Mouse (Mus musculus): Measurements from ENCODE around the gene Psap.

Gene Psap

DNA sequence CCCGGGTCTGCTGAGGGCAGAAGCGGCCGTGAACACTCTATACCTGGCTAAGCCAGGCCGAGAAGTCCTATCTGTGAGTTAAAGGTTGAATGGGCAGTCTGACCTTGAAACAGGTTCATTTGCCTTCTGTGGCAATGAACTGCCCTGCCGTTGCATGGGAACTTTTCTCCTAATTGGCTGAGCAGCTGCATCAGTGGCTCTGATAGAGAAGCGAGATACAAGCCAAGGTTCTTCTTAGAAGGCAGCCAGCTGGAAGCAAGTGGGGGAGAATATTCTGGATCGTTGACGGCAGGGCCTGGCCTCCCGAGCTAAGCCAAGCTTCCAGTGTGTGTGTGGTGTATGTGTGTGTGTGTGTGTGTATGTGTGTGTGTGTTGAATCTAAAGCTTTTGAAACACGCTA, 12.2 kb upstream of the Psap start:
- no peak for DNase-seq (ENCODE audit: low read depth)

DNA sequence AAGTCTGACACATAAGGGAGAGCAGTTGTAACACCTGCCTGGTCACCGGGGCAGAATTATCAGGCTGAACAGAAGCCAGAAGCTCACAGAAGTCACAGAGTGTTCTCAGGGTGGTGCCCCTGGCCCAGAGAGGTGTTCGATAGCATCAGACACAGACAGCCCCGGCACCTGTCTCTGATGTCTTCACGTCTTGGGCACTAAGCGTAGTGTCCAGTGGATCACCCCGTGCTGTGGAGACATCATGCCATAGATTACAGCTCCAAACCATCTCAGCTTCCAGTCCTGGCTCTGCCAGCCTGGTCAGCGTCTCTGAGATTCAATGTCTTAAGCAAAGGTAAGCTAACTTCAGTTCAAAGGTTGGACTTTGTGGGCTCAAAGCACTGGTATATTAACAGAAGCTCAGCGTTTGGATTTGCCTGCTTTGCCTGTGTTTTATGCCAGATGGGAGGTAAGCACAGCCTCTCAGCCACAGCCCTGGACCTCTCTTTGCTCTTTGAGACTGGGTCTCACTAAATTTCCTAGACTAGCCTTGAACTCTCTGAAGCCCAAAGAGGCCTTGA, 10.5 kb upstream of the Psap start:
- no peak for DNase-seq (ENCODE audit: low read depth)

DNA sequence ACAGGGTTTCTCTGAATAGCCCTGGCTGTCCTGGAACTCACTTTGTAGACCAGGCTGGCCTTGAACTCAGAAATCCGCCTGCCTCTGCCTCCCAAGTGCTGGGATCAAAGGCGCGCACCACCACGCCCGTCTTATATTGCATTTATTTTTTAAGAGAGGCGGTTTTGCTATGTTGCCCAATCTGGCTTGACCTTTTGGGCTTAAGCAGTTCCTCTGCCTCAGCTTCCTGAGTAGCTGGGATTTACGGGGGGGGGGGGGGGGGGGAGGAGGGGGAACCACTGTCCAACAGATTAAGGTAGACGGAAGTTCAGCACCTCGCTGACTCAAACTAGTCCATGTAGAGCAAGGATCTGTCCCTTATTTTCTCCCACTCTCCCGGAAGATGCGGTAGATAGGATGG, 8.7 kb upstream of the Psap start:
- peak; percentile 69 for DNase-seq (ENCODE audit: low read depth)

DNA sequence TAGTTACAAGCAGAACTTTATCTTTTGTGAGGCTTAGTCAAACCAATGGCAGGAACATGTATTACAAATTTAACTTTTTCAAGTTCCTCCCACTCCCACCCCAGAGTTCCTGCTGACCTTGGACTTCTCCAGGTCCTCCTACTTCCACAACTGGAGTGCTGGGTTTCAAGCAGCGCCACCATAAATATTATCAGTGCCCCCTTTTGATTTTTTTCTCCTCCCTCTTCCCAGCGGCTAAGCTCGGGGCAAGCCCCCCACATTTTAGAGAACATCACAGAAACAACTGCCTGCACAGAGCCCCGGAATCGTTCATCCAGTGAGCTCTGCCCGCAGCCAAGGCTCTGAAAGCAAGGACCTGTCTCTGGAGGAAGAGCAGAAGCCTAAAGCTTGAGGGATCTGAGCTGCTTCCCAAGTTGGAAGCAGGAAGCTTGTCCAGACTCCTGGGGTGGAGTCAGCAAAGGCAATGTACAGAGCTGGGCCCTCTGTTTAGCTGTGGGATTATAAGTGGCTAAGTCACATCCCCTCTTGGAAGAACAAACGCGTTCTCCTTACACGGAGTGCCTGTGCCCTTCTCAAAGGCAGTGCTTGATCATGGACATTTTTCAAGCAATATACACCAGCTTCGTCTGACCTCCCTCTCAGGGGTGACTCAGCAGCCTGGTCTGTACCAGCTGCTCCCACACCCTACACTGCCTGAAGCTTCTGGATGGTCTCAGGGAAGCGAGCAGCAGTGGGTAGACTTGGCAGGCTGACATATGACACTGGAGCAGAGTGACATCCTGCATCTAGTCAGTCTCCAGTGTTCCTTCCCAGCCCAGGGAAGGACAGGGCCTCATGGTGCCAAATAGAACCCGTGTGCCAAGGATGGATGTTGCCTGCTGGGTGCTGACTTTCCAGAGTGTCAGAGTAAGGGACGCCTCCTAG, 8.0 kb upstream of the Psap start:
- peak; percentile 52 for DNase-seq (ENCODE audit: low read depth)

DNA sequence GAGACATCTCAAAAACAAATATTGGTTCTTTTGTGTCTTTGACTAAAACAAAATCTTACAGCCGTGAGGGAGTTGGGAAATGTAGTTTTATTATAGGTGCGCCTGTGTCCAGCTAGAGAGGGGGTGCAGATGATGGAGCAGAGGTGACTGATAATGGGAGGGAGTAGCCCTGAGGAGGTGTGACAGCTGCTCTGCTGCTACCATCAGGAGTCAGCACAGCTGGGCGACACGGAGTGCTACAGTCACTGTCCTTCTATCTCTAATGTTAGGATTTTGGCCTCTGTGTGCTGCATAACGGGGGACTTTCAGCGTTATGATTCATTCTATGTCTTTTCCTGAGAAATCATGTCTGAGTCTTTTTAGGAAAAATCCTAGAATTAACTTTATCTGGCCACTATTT, 6.4 kb upstream of the Psap start:
- DNase-seq (ENCODE audit: low read depth): no peak

DNA sequence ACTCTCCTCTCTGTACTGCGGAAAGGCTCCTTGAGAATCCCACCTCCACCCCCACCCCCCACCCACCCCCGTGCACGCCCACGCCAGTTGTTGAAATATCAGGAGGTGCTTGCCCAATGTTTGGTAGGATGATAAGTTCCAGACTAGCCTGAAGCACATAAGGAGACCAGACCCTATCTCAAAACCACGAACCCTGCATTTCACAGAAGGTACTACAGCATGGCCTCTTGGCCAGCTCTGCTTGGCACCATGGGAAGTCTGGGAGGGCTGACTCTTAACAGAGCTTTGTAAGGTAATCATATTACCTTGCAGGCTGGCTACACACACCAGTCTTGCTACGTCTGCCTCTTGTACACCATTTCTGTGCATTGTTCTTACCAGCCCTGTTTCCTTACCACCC, 5.2 kb upstream of the Psap start:
- no peak for DNase-seq (ENCODE audit: low read depth)

DNA sequence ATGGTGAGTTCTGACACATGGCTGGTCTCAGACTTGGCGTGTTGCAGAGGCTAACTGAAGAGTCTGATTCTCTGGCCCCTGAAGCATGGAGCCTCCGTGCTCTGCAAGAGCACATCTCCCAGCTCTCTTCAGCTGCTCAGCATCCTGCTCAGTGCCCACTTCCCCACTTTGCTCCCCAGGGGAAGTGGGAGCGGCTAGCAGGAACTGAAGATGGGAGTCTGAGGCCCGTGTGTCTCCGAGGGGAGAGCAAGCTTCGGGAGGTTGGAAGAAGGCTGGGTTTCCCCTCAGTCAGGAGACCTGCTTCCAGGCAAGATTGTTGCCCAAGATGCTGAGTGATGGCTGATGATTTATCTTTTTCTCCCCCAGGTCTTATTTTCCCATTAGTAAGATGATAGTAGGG, 4.0 kb upstream of the Psap start:
- DNase-seq (ENCODE audit: low read depth): no peak

DNA sequence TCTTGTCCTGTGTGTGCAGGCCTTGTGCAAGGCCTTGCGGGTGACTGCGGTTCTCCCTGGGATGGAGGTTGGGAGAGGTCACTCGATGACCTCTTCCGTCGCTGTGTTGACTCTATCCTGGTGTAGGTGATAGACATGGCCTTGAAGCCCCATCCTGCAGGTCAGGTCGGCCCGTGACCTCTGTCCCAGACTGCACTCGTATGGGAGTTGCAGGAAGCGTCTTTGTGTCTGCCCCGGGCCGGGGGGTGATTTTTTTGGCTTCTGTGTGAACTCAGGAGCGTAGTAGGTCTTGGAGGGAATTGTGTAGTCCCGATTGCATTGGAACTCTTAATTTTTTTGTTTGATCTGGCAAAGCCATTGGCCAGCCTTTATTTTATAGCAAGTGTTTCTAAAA, 576 bp downstream of the Psap start:
- DNase-seq (ENCODE audit: low read depth): no peak

DNA sequence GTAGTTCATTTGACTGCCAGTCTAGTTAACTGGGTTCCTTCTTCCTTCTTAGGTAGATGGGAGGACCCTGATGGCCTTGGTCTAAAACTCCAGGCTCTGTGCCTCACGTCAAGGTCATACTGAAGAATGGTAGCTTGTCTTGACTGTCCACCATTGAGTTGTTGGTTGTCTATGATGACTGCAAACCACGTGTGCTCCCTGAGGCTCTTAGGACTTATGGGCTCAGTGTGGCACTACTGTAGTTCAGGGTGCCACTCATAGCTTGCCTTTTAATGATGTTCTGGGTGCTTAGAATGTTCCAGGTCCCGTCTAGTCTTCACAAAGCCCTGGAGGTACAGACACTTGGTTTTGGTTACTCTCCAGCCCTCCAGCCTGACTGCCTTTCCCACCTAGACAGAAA, 1.4 kb downstream of the Psap start:
- no peak for DNase-seq (ENCODE audit: low read depth)

DNA sequence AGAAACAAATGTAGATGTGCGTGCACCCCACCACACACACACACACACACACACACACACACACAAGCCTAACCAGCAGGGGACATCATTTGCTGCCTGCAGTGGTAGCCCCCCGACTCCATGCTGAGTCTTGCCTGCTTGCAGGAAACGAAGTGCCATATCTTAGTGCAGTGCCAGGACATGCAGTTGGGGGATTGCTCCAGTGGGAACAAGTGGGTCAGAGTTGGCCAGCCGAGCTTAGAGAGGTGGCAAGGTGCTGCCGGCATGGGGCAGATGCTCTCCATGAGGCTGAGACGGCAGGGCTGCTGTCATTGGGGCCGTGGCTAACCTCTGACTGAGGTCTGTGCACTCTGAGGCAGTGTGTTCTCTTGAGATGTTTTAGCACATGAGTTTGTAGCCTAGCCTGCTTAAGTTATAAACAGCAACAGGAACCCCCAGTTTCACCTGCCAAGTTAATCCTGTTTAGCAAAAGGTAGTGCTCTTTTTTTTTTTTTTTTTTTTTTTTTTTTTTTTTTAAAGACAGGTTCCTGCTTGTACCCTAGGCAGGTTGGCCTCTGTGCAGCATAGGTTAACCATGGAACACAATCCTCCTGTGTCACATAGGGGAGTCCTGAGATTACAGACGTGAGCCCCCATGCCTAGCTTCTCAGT, 2.0 kb downstream of the Psap start:
- DNase-seq (ENCODE audit: low read depth): no peak

DNA sequence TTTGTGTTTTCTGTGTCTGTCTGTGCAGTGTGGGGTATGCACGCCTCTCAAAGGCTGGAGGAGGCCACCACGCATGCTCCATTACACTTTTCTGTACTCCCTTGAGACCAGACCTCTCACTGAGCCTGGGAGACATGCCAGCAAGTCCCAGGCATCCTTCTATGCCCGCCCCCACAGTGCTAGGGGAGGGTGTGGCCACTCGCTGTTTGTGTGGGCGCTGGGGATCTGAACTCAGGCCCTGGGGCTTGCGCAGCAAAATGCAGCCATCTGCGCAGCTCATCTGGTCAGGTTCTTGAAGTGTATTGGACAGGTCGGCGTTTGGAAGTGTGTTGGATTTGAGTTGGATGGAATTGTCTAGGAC, 2.5 kb downstream of the Psap start:
- DNase-seq (ENCODE audit: low read depth): no peak

DNA sequence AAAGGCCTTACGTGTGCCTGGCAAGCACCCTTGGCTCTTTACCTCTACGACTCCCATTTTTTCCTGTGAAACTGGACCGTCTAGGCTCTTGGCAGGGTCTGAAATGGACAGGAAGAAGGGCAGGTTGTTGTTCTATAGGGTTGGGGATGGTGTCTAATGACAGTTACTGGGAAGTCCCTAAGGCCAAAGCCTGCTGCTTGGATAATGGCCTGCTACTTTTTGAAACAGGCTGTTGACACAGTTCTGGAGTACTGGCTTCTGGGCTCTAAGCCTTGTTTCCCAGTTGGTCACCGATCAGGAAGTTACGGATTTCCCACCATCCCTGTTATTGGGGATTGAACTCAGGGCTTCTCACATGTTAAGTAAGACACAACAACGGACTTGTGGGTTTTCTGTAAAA, 2.9 kb downstream of the Psap start:
- DNase-seq (ENCODE audit: low read depth): no peak

DNA sequence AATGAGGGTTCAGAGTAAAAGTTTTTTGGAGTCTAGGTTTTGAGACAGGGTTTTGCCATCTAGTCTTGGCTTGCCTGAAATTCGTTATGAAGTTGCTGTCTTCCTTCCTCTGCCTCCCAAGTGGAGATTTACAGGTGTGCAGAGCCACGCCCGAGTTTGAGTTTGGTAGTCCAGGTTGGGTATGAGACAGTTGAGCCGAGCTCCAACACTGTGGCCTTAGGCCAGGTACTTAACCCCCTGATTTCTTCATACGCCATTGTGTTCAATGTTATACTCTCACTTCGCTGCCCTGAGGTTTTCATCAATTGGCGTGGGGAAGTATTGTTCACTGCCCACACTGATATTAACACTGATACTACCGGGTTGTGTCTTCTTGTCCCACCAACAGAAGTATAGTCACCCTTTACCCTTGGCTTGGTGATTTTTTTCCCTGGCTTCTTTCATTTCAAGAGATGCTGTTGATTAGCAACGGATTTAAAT, 4.2 kb downstream of the Psap start:
- no peak for DNase-seq (ENCODE audit: low read depth)

DNA sequence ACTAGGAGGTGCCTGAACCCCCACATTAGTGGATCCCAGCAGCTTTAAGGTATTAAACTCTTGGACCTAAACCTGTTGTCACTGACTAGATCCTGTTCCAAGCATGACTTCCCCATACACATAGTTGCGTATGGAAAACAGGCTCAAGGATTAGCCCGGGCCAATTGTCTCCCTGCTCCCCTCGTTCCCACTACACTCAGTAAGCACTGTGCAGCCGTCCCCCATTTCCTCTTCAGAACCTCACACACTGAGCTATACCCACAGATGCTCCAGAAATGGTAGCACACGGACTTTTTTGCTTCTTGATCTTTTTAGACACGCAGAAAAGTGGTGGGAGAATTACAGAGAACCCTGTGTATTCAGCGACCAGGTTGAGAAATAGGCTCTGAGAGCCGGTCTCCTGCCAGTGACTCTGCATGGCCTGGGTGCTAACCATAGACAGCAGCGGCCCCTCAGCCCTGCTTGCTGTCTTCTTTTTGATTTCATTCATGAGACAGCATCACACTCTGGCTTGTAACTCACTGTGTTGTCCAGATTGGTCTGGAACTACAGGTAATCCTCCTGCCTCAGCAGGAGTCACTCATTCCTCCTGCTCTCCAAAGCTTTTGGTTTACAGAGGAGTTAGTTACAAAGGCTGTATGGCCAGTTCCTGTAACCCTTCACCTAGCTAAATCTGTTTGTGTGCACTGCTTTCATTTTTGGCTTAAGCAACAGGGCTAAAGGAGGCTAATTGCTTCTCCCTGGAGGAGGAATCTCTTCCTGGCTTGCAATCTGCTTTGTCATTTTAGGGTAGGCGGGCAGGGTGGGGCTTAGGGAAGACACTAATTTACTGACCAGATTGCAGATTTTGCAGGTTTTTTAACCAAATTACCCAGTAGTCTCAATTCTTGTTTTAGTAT, 4.9 kb downstream of the Psap start:
- no peak for DNase-seq (ENCODE audit: low read depth)

DNA sequence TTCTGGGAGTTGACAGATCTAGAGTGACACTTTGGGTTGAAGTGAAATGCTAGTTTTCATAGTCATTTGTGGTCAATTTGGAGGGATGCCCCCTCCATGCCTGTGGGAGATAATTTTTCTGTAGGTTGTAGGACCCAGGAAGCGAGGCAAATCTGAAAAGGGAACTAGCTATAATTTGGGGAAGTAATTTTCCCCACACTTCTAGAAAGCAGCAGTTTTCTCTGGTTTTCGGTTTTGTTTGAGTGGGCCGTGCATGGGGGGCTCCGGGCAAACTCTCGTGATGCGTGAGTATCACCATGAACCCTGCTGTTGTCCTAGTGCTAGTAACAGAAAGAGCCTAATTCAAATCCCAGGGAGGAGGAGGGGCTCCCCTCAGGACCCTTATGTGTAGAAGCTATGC, 6.8 kb downstream of the Psap start:
- DNase-seq (ENCODE audit: low read depth): no peak

DNA sequence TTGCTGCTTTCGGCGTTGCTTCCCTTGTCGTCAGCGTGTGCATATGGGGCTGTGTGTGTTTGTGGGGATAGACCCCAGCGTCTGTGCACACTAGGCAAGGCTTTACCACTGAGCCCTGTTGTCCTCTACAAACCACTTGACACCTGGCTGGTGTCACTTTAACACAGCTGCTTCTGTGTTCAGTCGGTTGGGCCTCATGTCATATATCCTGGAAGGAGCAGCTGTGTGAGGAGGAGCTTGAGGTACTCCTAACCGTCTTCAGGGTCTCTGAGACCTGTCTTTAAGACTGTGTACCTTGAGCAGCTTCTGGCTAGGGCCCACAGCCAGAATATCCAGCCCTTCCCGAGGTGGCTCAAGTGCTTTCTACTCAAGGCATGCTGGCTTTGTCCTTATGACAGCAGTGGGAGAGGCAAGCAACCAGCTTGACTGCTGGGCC, 7.3 kb downstream of the Psap start:
- DNase-seq (ENCODE audit: low read depth): no peak

DNA sequence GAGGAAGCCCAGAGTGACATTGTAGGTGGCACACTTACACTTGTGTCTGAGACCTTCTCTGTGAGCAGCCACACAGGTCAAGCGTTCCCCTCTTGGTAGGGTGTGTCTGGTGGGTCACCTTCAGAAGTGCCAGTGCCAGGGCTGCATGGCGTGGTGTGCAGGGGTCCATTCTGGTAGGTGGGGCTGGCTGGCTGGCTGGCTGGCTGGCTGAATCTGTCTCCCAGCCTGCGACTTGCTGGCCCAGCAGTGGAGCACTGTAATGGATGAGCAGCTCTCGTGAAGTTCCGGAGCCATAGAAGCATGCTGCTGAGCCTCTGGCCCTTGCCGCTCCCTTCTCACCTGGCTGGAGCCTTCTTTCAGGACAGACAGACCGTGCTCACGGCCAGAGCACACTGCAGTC, 7.8 kb downstream of the Psap start:
- DNase-seq (ENCODE audit: low read depth): no peak

DNA sequence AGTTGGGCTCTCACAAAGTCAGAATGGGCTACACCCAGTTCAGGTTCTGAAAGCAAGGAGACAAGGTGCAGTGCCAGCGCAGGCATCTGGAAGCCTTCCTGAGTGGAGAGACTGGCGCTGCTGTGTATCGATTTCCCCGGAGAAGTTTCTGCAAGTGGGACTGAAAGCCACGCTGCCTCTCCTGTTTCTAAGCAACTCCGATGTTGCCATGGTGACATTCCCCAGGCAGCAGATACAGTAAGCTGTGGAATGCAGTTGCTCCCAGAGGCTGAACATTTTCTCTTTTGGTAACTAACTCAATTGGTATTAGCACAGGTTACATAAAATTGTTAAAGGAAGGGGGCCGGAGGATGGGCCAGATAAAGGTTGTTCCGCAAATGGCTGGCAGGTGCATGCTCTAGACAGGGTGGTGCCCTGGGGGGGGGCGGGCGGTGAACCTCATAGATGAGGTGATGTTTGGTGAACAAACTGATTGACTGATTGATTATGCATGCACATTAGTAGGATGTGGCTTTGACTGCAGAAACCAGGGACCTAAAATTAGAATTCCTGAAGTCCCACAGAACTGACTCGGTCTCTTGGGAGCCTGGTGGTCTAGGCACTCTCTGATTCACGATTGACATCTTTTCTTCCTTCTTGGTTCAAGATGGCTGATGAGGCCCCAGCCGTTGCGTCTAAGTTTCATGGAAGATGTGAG, 8.4 kb downstream of the Psap start:
- DNase-seq (ENCODE audit: low read depth): no peak

DNA sequence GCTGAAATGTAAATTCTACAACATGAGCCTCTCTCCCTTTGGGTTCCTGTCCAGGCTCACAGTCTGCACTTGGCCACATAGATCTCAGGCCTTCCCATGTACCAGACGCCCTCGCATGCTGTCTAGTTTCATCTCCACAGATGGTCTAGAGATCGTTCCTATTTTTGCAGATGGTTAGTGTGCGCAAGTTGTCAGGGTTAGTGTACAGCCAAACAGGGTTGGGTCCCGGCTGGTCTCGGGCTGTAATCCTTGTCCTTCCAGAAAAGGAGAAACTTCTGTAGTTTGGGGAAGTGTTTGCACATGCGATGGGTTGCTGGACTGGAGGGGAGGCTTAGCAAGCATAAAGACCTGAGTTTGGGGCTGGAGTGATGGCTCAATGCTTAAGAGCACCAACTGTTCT, 9.1 kb downstream of the Psap start:
- no peak for DNase-seq (ENCODE audit: low read depth)

DNA sequence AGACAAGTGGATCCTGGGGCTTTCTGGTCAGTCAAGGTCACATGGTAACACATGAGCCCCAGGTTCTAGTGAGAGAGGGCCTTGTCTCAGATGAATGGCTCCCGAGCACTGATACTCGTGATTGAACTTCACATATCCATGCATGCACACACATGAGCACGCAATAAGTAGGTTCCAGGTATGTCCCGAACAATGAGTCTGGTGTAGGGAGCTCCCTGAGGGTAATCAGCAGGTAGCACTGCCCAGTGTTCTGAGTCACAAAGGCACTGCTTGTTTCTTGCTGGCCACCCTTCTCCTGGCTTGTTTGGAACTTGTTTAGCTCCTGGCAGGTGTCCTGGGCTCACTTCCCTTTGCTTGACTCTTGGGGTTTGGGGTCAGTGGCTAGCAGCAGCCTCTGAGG, 9.7 kb downstream of the Psap start:
- no peak for DNase-seq (ENCODE audit: low read depth)

DNA sequence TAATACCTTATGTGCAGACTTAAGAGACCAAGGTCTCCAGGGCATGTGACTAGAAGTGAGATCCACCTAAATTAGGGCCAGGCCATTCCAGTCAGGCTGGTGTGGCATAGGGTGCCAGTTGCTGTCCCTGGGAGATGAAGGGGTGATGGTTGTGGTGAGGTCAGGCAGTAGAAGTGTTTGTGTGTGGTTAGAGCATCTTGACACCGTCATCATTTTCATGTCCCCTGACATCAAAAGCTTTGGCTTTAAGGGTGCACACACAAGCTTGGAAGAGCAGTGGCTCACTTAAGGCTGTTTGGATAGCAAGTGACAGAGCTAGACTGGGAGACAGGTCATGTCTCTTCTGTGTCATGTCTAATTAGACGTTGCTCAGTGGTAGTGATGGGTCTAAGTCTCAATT, 10.3 kb downstream of the Psap start:
- no peak for DNase-seq (ENCODE audit: low read depth)

DNA sequence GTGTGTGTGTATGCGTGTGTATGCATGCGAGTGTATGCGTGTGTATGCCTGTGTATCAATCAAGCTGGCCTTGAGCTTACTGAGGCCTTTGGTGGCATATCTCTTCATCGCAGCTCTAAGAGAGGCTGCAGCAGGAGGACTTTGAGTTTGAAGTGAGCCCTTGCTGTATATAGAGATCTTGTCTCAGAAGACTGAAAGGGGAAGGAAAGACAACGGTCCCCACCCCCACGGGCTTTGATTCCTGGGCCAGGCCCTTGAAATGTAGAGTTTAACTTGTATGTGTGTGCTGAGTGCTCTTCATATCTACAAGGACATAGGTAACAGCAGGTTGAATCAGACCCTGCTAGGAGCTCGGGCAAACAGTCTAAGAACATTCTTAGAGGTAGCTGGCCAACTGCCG, 11.8 kb downstream of the Psap start:
- peak; percentile 32 for DNase-seq (ENCODE audit: low read depth)
